Comparison of ENCODE assay signal across 17 mouse cellular contexts in genomic region chr4:101172738-101173137, GRCm38 (mm10).
DNase-seq lines count a peak whose midpoint lies in the region; ATAC-seq and TF ChIP-seq lines count a peak whose summit lies in the region.
"Had no signal": no experiment of that assay in that cellular context is flagged by ENCODE, and none has a peak within 500 bp of the region (broad histone marks: within the 10 kb centered on the region; RNA-seq: fewer than 3 reads in every experiment).

No protein-coding gene starts in this region.

- WGBS in heart, embryonic 11.5 days (ENCODE audit: insufficient replicate concordance): 68% methylated on average over 2 of the region's 2 CpGs

- H3K4me2 ChIP-seq in heart, embryonic 11.5 days: no peak overlapping the region
- H3K4me2 ChIP-seq: embryonic facial prominence, embryonic 15.5 days; hindbrain, embryonic 12.5 days had no signal

- H3K9ac ChIP-seq in heart, embryonic 11.5 days (ENCODE audit: low read depth, low read length): no peak overlapping the region
- H3K9ac ChIP-seq in MEL (ENCODE audit: control insufficient read depth, low read depth, low read length, poor library complexity, severe bottlenecking): no peak overlapping the region
- H3K9ac ChIP-seq: embryonic facial prominence, embryonic 15.5 days; forebrain, postnatal 0 days; hindbrain, embryonic 12.5 days had no signal

- peaks cover 8% of the 10 kb centered on the region for H3K4me1 ChIP-seq in heart, embryonic 11.5 days (ENCODE audit: control insufficient read depth, insufficient read depth, low read length)
- H3K4me1 ChIP-seq in MEL (ENCODE audit: control insufficient read depth in 1 of 2, insufficient read depth in 2 of 2, low read length in 2 of 2): peaks cover 27 to 39% of the 10 kb centered on the region in 2 experiments
- H3K4me1 ChIP-seq: embryonic facial prominence, embryonic 15.5 days had no signal

- peak; percentile 26 to 52 for DNase-seq in heart, adult 9 months (ENCODE audit: low spot score in 2 of 2)
- DNase-seq in 416B (ENCODE audit: low read depth) (peak; percentile 85), MEL (ENCODE audit: low read depth, low spot score) (peak; percentile 60)
- peak; percentile 68 for DNase-seq in lung, postnatal 25 days (ENCODE audit: low spot score)
- DNase-seq in left cerebral cortex, postnatal 10 days (ENCODE audit: extremely low spot score in 1 of 2, low spot score in 2 of 2): no peak
- DNase-seq in right cerebral cortex, postnatal 4 days: no peak
- no peak for DNase-seq in T-cell, adult 2 months (ENCODE audit: low spot score)
- DNase-seq: adrenal gland, postnatal 14 days; cerebellum, postnatal 25 days; forebrain, postnatal 0 days; left cerebral cortex, postnatal 4 days; right cerebral cortex, postnatal 25 days had no signal

- TF ChIP-seq EP300 in MEL (IDR thresholded peaks at IDR 0.05; ENCODE audit: low read depth in 1 of 2, low read length in 2 of 2): no peak

- no peak overlapping the region for H3K27ac ChIP-seq in heart, embryonic 11.5 days (ENCODE audit: low read depth, low read length)
- 0 out of 2 replicates have a peak overlapping the region, but pooled peaks have one; percentile 0 for H3K27ac ChIP-seq in MEL (ENCODE audit: control insufficient read depth, low read depth, low read length)
- H3K27ac ChIP-seq: embryonic facial prominence, embryonic 15.5 days; heart, embryonic 10.5 days; hindbrain, embryonic 12.5 days had no signal

- H3K4me3 ChIP-seq in heart, embryonic 11.5 days (ENCODE audit: low read depth, low read length): no peak overlapping the region
- no peak overlapping the region for H3K4me3 ChIP-seq in MEL (ENCODE audit: control insufficient read depth in 1 of 2, insufficient read depth in 1 of 2, low read depth in 2 of 2, low read length in 2 of 2)
- H3K4me3 ChIP-seq: embryonic facial prominence, embryonic 15.5 days; heart, embryonic 10.5 days; hindbrain, embryonic 12.5 days had no signal

- TF ChIP-seq RAD21 in MEL (IDR thresholded peaks at IDR 0.05; ENCODE audit: low read depth, low read length): no peak

- no peaks in the 10 kb centered on the region for H3K79me2 ChIP-seq in MEL (ENCODE audit: control insufficient read depth, insufficient read depth, low read length, poor library complexity)

- TF ChIP-seq CTCF in MEL (IDR thresholded peaks at IDR 0.05 in 2 of 3, conservative IDR thresholded peaks at IDR 0.05 in 1 of 3; ENCODE audit: control insufficient read depth in 1 of 3, insufficient read depth in 1 of 3, low read depth in 2 of 3, low read length in 3 of 3, poor library complexity in 1 of 3, severe bottlenecking in 1 of 3): no peak

- ATAC-seq in heart, embryonic 11.5 days (replicated peaks; ENCODE audit: insufficient number of reproducible peaks, low FRiP score, low TSS enrichment): no peak
- ATAC-seq: forebrain, postnatal 0 days; midbrain, embryonic 16.5 days had no signal

- peaks cover 8% of the 10 kb centered on the region for H3K36me3 ChIP-seq in heart, embryonic 11.5 days (ENCODE audit: control insufficient read depth, insufficient read depth, low read length)
- H3K36me3 ChIP-seq in MEL (ENCODE audit: control insufficient read depth in 1 of 2, insufficient read depth in 2 of 2, low read length in 2 of 2): peaks cover 22 to 40% of the 10 kb centered on the region in 2 experiments

- no peaks in the 10 kb centered on the region for H3K9me3 ChIP-seq in heart, embryonic 11.5 days (replicated peaks; ENCODE audit: control insufficient read depth, low read length)
- H3K9me3 ChIP-seq in MEL (replicated peaks; ENCODE audit: insufficient read depth, low read length): no peaks in the 10 kb centered on the region
- H3K9me3 ChIP-seq: embryonic facial prominence, embryonic 15.5 days; heart, embryonic 10.5 days; hindbrain, embryonic 12.5 days had no signal

- intact Hi-C loops in left cerebral cortex, postnatal 10 days (cut with DNase I): no loop called here

- no peak for TF ChIP-seq POLR2A in MEL (IDR thresholded peaks at IDR 0.05; ENCODE audit: control insufficient read depth in 1 of 2, insufficient read depth in 1 of 2, low read depth in 1 of 2, low read length in 2 of 2, poor library complexity in 1 of 2)

- no peaks in the 10 kb centered on the region for H3K27me3 ChIP-seq in heart, embryonic 11.5 days (ENCODE audit: control insufficient read depth, insufficient read depth, low read length)
- no peaks in the 10 kb centered on the region for H3K27me3 ChIP-seq in MEL (ENCODE audit: control insufficient read depth in 1 of 2, insufficient read depth in 2 of 2, low read length in 2 of 2)
- H3K27me3 ChIP-seq: embryonic facial prominence, embryonic 15.5 days; hindbrain, embryonic 12.5 days had no signal

TF ChIP-seq in MEL, 35 proteins besides CTCF, POLR2A, EP300 and RAD21:
- TF ChIP-seq CHD1 (IDR thresholded peaks at IDR 0.05; ENCODE audit: low read depth, low read length) (no peak), POLR2AphosphoS2 (IDR thresholded peaks at IDR 0.05; ENCODE audit: low read length) (no peak), MEF2A (IDR thresholded peaks at IDR 0.05; ENCODE audit: extremely low read depth, insufficient replicate concordance, low read depth, low read length, poor library complexity, severe bottlenecking) (no peak), MYC (IDR thresholded peaks at IDR 0.05; ENCODE audit: low read depth, low read length) (no peak), BHLHE40 (IDR thresholded peaks at IDR 0.05; ENCODE audit: borderline replicate concordance, low read depth, low read length) (no peak), KAT2A (conservative IDR thresholded peaks at IDR 0.05; ENCODE audit: low read depth, low read length) (no peak), UBTF (IDR thresholded peaks at IDR 0.05; ENCODE audit: borderline replicate concordance, insufficient read depth, low read depth, low read length) (no peak), HCFC1 (IDR thresholded peaks at IDR 0.05; ENCODE audit: low read depth, low read length) (no peak), ELF1 (IDR thresholded peaks at IDR 0.05; ENCODE audit: low read depth, low read length) (0 out of 2 replicates have a peak, but pooled peaks have one; percentile 18)

Comparison
In these comparisons a context has a peak if more than half of its experiments do, and no peak if none do; other contexts are left out.
1. DNase-seq: peak in heart, adult 9 months (2 of 2), 416B (single experiment), MEL (single experiment) and lung, postnatal 25 days (single experiment); none in left cerebral cortex, postnatal 10 days (0 of 2), right cerebral cortex, postnatal 4 days (single experiment) and T-cell, adult 2 months (single experiment).